Mouse (Mus musculus) brain, embryonic 14.5 days (tissue): ENCODE measurements around the gene Hk2.

Experiments used
- CTCF ChIP-seq: fragments of 200-500 bp; IDR thresholded peaks from 2 replicates; pipeline ENCODE4 v1.5.1; 2012; ENCODE audit warnings: inconsistent platforms, mild to moderate bottlenecking, moderate library complexity, borderline replicate concordance; ENCODE audit not compliant: insufficient read depth, insufficient read length; ENCODE audit errors: extremely low read depth
- POLR2A ChIP-seq: fragments of 200-500 bp; IDR thresholded peaks from 2 replicates; pipeline ENCODE4 v1.6.1; 2012; ENCODE audit warnings: mild to moderate bottlenecking, inconsistent platforms, borderline replicate concordance; ENCODE audit not compliant: poor library complexity, insufficient read depth, insufficient read length, severe bottlenecking; ENCODE audit errors: extremely low read depth

DNA sequence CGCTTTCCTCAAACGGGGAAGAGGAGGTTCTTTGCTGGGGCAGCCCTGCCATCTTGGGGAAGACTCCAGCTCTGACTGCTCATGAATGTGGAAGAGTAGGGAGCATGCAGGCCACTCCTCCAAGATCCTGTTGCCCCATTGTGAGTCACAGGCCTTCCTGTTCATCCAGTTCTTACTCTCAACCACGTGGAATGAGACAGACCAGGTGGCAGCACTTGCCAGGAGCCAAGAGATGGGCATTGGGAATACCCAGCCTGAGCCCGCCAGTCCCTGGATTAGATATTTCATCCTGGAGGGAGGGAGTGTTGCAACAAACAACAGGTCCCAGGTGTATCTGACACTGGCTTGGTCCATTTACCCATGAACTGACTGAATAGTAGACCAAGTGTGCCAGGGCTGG is 7.6 kb downstream of the Hk2 start:
- TF ChIP-seq POLR2A (no peak), CTCF (no peak)
